Mouse (Mus musculus) erythroblast, embryonic 14.5 days (primary cell): Measurements from ENCODE around the gene Dcaf6. TPM values are rescaled to one million over a fixed set of nuclear protein-coding genes. Genes with fewer than 3 reads are reported as not detected.
A peak's percentile ranks its signal among the peaks of the same experiment; 100 is the strongest.

Experiments used
- H3K27me3 ChIP-seq: 2 replicates; pipeline ENCODE4 v1.6.1; 2012; ENCODE audit warnings: inconsistent platforms; ENCODE audit not compliant: control insufficient read depth
- H3K36me3 ChIP-seq: 2 replicates; pipeline ENCODE4 v1.6.1; 2012; ENCODE audit warnings: mild to moderate bottlenecking, inconsistent platforms; ENCODE audit not compliant: control insufficient read depth
- H3K4me1 ChIP-seq: 2 replicates; pipeline ENCODE4 v1.6.1; 2012; ENCODE audit warnings: inconsistent platforms; ENCODE audit not compliant: control insufficient read depth
- H3K4me3 ChIP-seq: replicated peaks from 2 replicates; pipeline ENCODE3; 2012; ENCODE audit warnings: moderate library complexity, mild to moderate bottlenecking, inconsistent platforms
- H3K9me3 ChIP-seq: 2 replicates; pipeline ENCODE4 v1.6.1; 2012; ENCODE audit warnings: low read length, inconsistent platforms, mixed read lengths; ENCODE audit not compliant: control insufficient read depth
- GATA1 ChIP-seq: IDR thresholded peaks from 2 replicates; pipeline ENCODE4 v1.6.1; 2012; ENCODE audit warnings: low read length, inconsistent platforms, mixed read lengths
- TAL1 ChIP-seq: IDR thresholded peaks from 3 replicates; pipeline ENCODE4 v1.6.1; 2012; ENCODE audit warnings: low read length, inconsistent platforms, mixed read lengths
- polyA plus RNA-seq: library from polyadenylated mRNA; stranded (reverse); fragments of >175 nt; gene quantifications from 2 replicates; pipeline ENCODE4 v1.2.3, GENCODE M21; 2012

The Dcaf6 gene
- 3.3 and 5.3 TPM in 2 replicates for polyA plus RNA-seq

DNA sequence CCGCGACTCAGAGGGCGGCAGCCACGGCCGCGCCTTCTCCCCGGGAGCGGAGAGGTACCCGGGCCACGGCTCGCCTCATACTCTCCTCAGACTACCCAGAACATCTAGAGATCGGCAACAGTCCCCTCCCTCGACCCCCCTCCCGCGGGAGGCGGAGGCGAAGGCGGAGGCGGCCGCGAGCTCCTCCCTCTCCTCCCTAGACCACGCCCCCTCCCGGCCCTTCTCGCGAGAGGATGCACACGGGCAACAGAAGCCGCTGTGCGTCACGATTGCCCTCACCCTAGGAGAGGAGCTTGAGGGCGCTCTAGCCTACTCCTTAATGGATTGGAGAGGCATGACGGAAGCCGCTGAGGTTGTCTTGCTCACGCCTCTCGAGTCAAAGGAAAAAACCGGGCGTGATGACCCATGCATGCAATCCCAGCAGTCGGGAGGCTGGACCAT is at the start of gene Dcaf6, which contains the start of gene Mpc2:
Gene Dcaf6, minus strand, starts transcription at position 116 of the 441 bp plus-strand sequence.
Gene Mpc2, plus strand, starts transcription at position 278 of the 441 bp plus-strand sequence.
- peaks cover 44% of the 10 kb centered on the region for H3K4me1 ChIP-seq
- TF ChIP-seq GATA1 (no peak), TAL1 (no peak)
- H3K27me3 ChIP-seq: no peaks in the 10 kb centered on the region
- H3K36me3 ChIP-seq: peaks cover 6% of the 10 kb centered on the region
- peak within 1 kb of the TSS; percentile 89 for H3K4me3 ChIP-seq
- H3K9me3 ChIP-seq: no peaks in the 10 kb centered on the region

DNA sequence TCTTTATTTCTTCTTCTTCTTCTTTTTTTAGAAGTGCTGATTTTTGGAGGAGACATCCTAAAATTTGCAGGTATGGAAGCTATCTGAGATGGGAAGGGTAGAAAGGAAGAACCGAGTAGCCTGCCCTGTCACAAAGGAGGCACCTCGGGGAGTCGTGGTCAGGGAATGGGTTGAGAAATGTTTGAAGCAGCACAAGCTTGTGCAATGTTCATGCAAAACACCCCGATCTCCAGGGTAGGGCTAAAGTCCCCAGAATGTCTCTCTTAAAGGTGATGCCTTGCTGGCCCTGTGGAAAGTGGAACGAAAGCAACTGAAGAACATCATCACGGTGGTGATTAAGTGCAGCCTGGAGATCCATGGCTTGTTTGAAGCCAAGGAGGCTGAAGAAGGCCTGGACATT is 46.0 kb upstream of the Dcaf6 start:
- no peaks in the 10 kb centered on the region for H3K27me3 ChIP-seq
- no peaks in the 10 kb centered on the region for H3K9me3 ChIP-seq
- H3K4me3 ChIP-seq: no peak overlapping the region
- no peaks in the 10 kb centered on the region for H3K4me1 ChIP-seq
- no peaks in the 10 kb centered on the region for H3K36me3 ChIP-seq
- TF ChIP-seq TAL1 (no peak), GATA1 (no peak)

DNA sequence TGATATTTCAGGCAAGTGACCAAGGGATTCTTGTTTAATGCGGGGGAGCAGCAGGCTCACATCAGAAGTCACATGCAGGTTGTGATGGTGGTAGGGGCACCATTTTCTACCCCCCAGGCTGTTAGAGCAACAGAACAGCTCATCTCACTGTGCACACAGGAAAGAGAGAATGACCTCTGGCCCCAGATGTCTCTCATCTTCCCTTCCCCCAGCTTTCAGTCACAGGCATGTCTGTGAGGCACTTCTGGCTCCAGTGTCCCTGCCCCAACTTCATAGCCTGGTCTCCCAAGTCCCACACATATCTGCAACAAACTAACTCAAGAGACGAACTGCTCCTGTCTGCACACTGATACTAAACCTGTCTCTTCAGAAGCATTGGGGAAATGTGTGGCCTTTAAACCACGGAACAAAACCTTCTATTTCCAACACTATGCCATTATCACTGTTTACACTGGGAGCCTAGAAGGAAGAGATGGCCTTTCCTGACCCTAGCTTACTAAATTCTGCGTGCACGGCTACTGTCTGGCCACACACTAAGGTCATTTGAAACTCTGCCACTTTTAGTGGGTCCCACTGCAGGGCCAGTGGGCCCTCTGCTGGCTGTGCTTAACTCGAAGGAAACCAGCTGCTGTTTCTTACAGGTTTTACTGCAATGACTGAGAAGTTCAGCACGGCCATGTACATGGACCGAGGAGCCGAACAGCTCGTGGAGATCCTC is 43.2 kb upstream of the Dcaf6 start:
- Histone ChIP-seq H3K27me3 (no peaks in the 10 kb centered on the region), H3K4me3 (no peak overlapping the region), H3K36me3 (no peaks in the 10 kb centered on the region), H3K9me3 (no peaks in the 10 kb centered on the region), H3K4me1 (no peaks in the 10 kb centered on the region)
- TF ChIP-seq TAL1: no peak
- no peak for TF ChIP-seq GATA1

DNA sequence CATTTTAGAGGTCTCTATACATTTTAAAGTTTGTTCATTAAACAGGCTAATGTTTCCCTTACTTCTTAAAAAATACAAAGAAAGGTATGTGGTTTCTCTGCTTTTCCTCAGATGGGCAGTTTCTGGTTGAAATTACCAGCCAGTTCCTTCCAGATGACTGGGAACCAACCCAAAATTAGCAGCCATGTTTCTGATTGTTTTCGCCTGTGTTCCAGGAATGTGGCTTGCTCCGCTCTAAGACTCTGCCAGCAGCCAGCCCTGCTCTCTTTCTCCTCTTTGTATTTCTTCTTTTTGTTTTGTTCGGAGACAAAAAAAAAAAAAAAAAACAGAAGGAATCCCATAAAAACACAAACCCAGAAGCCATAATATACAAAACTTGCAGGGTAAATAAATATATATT is 38.6 kb upstream of the Dcaf6 start:
- Histone ChIP-seq H3K4me3 (no peak overlapping the region), H3K36me3 (no peaks in the 10 kb centered on the region), H3K4me1 (no peaks in the 10 kb centered on the region), H3K27me3 (no peaks in the 10 kb centered on the region), H3K9me3 (no peaks in the 10 kb centered on the region)
- TF ChIP-seq GATA1 (no peak), TAL1 (no peak)

DNA sequence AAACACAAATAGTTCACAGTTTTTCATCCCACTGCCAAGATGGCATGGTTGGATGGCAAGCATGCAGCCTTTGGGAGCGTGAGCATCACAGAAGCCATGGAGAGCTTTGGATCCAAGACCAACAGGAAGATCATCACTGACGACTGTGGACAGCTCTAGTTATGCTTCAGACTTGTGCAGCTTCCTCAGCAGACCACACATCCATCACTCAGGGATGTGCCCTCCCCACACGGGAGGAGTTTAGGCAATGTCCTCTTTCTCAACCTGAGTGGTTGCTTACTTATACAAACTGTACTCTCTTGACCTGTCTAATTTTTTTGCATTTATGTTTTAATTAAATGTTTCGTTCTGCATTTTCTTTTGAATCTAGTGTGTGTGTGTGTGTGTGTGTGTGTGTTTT is 28.9 kb upstream of the Dcaf6 start:
- Histone ChIP-seq H3K36me3 (no peaks in the 10 kb centered on the region), H3K4me1 (no peaks in the 10 kb centered on the region), H3K9me3 (no peaks in the 10 kb centered on the region), H3K4me3 (no peak overlapping the region), H3K27me3 (no peaks in the 10 kb centered on the region)
- TF ChIP-seq TAL1 (no peak), GATA1 (no peak)

DNA sequence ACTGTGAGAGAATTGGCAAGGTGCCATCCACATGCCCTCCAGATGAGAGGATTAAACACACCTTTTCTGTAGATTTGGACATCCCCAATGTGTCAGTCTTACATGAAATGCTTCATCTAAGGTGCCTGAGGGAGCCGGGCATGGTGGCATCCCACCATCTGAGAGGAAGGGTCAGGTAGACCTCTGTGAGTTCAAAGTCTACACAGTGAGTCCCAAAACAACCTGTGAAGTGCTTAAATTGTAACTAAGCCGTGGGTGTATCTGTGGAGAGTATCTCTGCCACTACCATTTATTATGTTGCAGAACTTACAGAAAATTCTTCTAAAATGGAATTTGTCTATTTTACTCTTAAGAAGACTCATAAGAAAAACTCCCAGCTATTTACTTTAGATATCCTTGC is 25.8 kb upstream of the Dcaf6 start:
- peaks cover 20% of the 10 kb centered on the region for H3K36me3 ChIP-seq
- no peak for TF ChIP-seq TAL1
- TF ChIP-seq GATA1: no peak
- H3K9me3 ChIP-seq: no peaks in the 10 kb centered on the region
- no peaks in the 10 kb centered on the region for H3K27me3 ChIP-seq
- no peak overlapping the region for H3K4me3 ChIP-seq
- H3K4me1 ChIP-seq: no peaks in the 10 kb centered on the region

DNA sequence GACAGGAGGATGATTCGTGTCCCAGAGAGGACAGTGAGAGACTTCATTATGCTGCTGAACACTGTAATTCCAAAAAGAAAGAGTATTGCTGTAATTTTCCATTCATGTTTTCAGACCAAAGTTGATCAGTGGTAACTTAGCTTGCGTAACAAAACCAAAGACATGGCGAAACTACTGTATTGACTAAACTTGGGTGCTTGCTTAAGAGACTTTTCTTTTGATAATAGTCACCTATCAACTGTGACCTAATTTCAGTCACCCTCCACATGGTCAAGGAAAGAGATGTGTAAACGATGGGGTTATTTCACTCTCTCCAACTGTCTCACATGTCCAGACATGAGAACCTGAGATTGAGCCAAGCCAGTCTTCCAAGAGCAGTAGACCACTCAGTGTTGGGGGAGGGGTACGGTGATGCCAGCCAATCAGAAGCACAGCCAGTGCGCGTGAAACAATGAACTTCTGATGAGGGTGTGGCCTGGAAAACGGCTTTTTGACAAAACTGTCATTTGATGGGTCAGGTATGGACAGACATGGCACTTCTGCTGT is 24.5 kb upstream of the Dcaf6 start, which contains the start of gene Adcy10:
Gene Adcy10, plus strand, starts transcription at position 496 of the 546 bp plus-strand sequence.
- TF ChIP-seq TAL1 (no peak), GATA1 (no peak)
- H3K36me3 ChIP-seq: peaks cover 29% of the 10 kb centered on the region
- H3K9me3 ChIP-seq: no peaks in the 10 kb centered on the region
- H3K4me1 ChIP-seq: no peaks in the 10 kb centered on the region
- no peak within 1 kb of the TSS for H3K4me3 ChIP-seq
- no peaks in the 10 kb centered on the region for H3K27me3 ChIP-seq

DNA sequence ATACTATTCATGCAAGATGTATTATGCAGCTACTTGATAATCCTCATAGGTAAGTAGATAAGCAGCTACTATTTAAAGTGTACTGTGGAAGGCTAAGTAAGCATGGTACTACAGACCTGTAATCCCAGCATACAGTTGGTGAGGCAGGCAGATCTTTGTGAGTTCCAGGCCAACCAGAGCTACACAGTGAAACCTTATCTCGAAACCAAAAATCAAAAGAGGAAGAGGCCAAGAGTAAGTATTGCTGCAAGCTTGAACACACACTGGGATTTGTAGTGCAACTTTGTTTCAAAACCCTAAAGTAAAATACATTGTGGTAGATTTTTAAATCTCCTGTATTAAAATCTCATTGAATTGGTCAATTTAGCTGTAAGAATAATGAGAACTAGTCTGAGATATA is 11.2 kb upstream of the Dcaf6 start:
- Histone ChIP-seq H3K9me3 (no peaks in the 10 kb centered on the region), H3K27me3 (no peaks in the 10 kb centered on the region), H3K4me1 (peaks cover 4% of the 10 kb centered on the region), H3K36me3 (peaks cover 5% of the 10 kb centered on the region), H3K4me3 (no peak overlapping the region)
- TF ChIP-seq GATA1 (no peak), TAL1 (no peak)

DNA sequence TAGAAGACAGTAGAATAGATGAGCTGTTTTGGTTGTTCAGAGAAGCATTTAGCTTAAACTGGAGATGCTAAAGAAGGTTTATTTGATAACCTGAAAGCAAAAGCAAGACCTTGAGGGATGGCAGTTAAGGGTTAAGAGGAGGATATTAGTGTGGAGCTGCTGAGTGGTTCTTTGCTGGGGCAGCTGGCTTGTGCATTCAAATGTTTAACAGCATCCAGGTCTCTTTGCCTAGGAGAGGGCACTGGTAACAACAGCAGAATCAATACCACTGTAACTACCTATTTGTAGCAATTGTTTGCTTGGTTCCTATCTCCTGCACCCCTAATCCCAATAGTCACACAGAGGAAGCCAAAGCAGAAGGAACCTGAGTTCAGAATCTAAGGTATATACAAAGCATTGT is 9.4 kb upstream of the Dcaf6 start:
- TF ChIP-seq TAL1: no peak
- no peak for TF ChIP-seq GATA1
- Histone ChIP-seq H3K4me3 (no peak overlapping the region), H3K4me1 (peaks cover 7% of the 10 kb centered on the region), H3K27me3 (no peaks in the 10 kb centered on the region), H3K9me3 (no peaks in the 10 kb centered on the region), H3K36me3 (peaks cover 2% of the 10 kb centered on the region)

DNA sequence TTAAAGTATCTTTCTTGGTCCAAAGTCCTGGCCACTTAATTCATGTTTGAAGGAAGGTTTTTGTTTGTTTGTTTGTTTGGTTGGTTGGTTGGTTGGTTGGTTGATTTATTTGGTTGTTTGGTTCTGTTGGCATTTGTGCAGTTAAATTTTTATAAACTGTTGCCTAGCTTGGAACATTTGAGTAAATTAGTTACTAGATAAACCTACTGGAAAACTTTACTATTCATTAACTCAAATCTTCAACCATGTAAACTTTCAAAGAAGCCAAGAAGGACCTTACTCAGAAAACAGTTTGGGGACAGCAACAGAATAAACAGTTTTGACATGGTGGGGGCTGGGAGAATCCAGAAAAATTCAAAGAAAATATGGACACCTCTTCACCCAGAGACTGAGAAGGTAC is 8.7 kb upstream of the Dcaf6 start:
- Histone ChIP-seq H3K4me3 (no peak overlapping the region), H3K4me1 (peaks cover 7% of the 10 kb centered on the region), H3K9me3 (no peaks in the 10 kb centered on the region), H3K27me3 (no peaks in the 10 kb centered on the region), H3K36me3 (peaks cover 2% of the 10 kb centered on the region)
- TF ChIP-seq GATA1: no peak
- TF ChIP-seq TAL1: no peak
